Mouse (Mus musculus) spleen, postnatal 36 days (tissue): ENCODE data around the gene Gpr39.

Experiments used
- DNase-seq, 2 experiments: peaks; one replicate each; pipeline ENCODE4 v3.0.0; 2022; ENCODE audit warnings: low spot score in 2 of 2, mixed read lengths in 1 of 2

The Gpr39 gene

DNA sequence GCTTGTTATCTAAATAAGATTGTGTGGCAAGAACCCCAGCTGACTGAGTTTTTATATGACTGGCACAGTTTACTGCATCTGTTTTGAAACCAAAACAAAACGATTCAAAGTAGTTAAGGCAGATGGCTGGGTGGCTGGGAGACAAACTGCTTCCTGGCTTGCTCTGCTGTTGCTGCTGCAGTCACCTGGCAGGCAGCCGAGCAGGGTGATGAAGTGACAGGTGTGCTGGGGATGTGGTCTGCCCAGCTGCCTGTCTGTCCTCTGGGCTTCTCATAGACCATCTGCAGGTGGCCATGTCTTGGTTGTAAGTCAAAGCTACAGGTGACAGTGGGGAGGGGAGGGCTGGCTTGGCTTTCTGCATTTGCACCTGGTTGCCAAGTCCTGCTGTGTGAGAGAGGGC lies 131.6 kb downstream of the Gpr39 start:
- no peak for DNase-seq

GRCm38 (mm10) chr1:125813141-125813782 lies 136.5 kb downstream of the Gpr39 start:
- DNase-seq = no peak

- DNase-seq = no peak
Measured at GRCm38 (mm10) chr1:125821101-125821500, 144.3 kb downstream of the Gpr39 start.

DNA sequence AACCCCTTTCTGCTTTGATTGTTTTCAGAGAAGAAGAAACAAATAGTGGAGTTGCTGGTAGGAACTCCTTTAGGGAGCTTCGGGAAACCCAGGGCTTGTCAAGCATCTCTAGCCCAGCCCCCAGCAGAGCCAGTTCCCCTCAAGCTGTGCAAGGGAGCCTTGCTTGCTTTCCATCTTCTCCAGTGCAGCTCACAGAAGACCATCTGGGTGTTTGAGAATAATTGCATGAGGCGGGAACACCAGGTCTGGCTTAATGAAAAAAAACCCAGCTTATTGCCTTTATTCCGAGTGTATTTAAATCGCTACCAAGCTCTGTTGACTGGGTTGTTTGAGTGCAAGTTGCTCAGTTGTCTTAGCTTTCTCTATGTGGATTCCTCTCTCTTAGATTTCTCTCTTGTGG lies 146.8 kb downstream of the Gpr39 start:
- DNase-seq = no peak

DNA sequence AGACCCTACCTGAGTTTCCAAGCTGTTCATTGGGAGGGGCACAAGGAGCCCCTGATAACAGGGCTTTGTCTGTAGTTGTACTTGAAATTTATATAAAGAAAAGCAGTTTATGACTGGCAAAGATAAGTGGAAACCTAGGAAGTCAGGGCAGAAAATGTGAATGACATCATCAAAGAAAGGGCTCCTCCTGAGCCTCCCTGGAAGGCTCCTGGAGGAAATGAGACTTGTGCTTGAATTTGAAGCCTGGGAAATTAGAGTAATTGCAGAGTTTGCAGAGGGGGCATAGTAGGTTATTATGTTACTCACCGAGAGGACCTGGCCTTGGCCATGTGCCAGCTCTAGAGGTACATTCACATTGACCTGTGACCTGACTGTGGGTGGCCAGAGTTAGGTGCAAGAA lies 160.7 kb downstream of the Gpr39 start:
- no peak for DNase-seq

- DNase-seq = no peak
Measured at GRCm38 (mm10) chr1:125839746-125840392, 163.1 kb downstream of the Gpr39 start.

GRCm38 (mm10) chr1:125854646-125855045 lies 177.9 kb downstream of the Gpr39 start:
- DNase-seq = no peak

GRCm38 (mm10) chr1:125858631-125859030 lies 181.8 kb downstream of the Gpr39 start:
- DNase-seq = no peak

- DNase-seq = no peak
Measured at GRCm38 (mm10) chr1:125870056-125870455, 193.3 kb downstream of the Gpr39 start.

- DNase-seq = no peak
Measured at GRCm38 (mm10) chr1:125893158-125893557, 216.4 kb downstream of the Gpr39 start.

GRCm38 (mm10) chr1:125910211-125910870 lies 233.5 kb downstream of the Gpr39 start:
- no peak for DNase-seq

- DNase-seq = no peak
Measured at GRCm38 (mm10) chr1:125910871-125911265, 234.1 kb downstream of the Gpr39 start.

GRCm38 (mm10) chr1:125911337-125911900 lies 234.6 kb downstream of the Gpr39 start:
- DNase-seq = no peak

GRCm38 (mm10) chr1:125911901-125912445 lies 235.2 kb downstream of the Gpr39 start:
- no peak for DNase-seq

- no peak for DNase-seq
Measured at GRCm38 (mm10) chr1:125912601-125913600, 236.1 kb downstream of the Gpr39 start, which contains the start of gene Lypd1. Gene Lypd1, minus strand, starts transcription at chr1:125913101.

DNA sequence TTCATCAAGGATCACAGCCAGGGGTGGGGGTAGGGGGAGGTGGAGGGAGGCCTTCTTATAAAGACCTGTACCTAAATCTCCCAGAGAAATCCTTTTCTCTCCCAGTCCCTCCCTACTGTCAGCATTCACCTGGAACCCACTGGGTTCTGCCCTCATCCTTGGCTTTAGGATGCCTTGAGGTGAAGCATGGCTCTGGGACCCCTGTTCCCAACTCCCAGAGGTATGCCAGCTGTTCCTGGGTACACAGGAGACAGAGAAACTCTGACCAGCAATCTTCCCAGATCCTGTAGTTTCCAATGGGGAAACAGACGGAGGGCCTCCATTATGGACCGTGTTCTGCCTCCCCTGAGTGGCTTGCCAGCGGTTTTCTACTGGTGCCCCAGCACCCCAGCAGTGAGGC lies 243.9 kb downstream of the Gpr39 start:
- DNase-seq = no peak

DNA sequence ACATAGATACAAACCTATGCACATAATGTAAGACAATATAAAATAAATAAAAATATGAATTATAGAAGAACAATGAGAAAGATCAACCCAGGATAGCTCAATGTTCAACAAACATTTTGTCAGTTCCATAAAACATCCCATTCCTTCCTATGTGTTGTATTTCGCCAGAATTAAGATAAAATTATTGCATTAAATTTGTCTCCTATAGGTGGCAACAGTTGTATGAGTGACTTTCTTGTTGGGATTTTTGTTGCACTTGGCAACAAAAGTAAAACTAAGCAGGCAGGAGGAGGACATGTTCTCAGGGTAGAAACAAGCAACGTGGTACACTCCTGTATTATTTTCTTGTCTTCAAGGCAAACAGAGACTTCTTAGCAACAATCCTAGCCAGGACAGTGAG lies 246.3 kb downstream of the Gpr39 start:
- no peak for DNase-seq
